Mouse (Mus musculus): ENCODE measurements around the gene Cpne7.

DNA sequence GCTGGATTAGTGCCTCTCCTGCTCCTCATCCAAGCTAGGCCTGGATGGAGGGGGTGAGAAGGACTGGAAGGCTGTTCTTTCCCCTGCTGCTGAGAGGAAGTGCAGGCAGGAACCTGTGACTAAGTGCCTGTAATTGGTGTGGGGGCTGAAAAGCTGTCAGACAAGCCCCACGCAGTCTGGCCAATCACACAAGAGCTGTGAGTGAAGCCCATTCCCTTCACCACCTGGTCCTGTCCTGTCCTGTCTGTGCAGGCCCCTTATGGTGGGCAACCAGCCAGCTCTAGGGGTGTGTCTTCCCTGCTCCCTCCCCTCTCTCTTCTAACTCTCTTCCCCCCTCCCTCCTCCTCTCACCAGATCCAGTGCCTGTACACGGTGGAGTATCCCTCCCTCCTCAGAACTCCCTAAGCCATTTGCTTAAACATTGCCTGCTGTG is 20.5 kb downstream of the Cpne7 start:
- no peak for TF ChIP-seq CEBPB (IDR thresholded peaks at IDR 0.05; ENCODE audit: insufficient read depth, poor library complexity, severe bottlenecking)
- TF ChIP-seq POLR2A (IDR thresholded peaks at IDR 0.05; ENCODE audit: insufficient read length, low read depth): peak; percentile 33
- no peak for TF ChIP-seq USF1 (IDR thresholded peaks at IDR 0.05; ENCODE audit: low read depth)
- no peak for TF ChIP-seq REST (IDR thresholded peaks at IDR 0.05; ENCODE audit: insufficient read depth, insufficient read length)
- no peak for TF ChIP-seq E2F4 (IDR thresholded peaks at IDR 0.05; ENCODE audit: insufficient read depth)
- no peak for TF ChIP-seq TCF12 (IDR thresholded peaks at IDR 0.05; ENCODE audit: insufficient read depth, poor library complexity, severe bottlenecking)
- no peak for TF ChIP-seq MAX (IDR thresholded peaks at IDR 0.05; ENCODE audit: low read depth)
- TF ChIP-seq MYOG (IDR thresholded peaks at IDR 0.05; ENCODE audit: control insufficient read depth in 1 of 3, insufficient read depth in 1 of 3, insufficient read length in 2 of 3, low read depth in 2 of 3): no peak
- TF ChIP-seq POLR2AphosphoS2 (IDR thresholded peaks at IDR 0.05; ENCODE audit: insufficient read length, low read depth): no peak
- TF ChIP-seq TCF3 (IDR thresholded peaks at IDR 0.05; ENCODE audit: insufficient read length, low read depth): no peak
- peak in 1 of 3 experiments; percentile 62 for TF ChIP-seq MYOD1 (IDR thresholded peaks at IDR 0.05; ENCODE audit: control insufficient read depth in 1 of 3, insufficient read length in 2 of 3, low read depth in 2 of 3)
- TF ChIP-seq SRF (IDR thresholded peaks at IDR 0.05; ENCODE audit: control insufficient read depth, insufficient read length, low read depth): no peak
